Mouse (Mus musculus): Measurements from ENCODE around the gene Cryaa.

The Cryaa gene

DNA sequence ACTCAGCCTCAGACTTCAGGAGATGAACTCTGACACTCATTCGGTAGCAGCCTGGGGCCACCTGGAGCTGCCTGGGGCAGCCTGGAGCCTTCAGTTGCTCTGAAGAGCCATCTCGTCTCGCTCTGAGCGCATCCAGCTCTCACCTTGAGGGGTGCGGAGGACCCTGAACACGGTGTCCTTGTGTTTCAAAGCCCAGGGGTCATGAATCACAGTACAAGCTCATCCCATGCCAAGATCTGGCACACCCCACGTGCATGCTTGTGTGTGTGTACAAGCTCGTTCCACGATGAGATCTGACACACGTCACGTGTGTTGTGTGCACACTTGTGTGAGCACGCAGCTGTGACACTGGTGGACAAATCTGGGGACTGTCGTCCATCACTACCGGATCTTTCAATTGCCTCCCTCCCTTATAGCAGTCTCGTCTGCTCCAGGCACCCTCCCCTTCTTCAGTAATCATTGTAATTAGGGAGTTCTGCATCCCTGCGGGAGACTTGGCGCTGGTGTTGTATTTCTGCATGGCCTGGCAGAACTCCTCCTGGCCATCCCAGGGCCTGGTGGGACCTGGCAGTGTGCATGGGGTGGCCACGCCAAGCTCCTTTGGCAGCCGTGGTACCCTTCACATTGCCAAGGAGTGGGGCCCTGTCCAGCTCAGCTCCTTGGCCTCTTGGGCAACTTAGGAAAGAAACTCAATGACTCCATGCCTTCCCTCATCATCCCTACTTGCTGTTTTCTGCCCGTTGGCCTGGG is 27.8 kb downstream of the Cryaa start:
- no peak for DNase-seq (ENCODE audit: low spot score in 2 of 2)

DNA sequence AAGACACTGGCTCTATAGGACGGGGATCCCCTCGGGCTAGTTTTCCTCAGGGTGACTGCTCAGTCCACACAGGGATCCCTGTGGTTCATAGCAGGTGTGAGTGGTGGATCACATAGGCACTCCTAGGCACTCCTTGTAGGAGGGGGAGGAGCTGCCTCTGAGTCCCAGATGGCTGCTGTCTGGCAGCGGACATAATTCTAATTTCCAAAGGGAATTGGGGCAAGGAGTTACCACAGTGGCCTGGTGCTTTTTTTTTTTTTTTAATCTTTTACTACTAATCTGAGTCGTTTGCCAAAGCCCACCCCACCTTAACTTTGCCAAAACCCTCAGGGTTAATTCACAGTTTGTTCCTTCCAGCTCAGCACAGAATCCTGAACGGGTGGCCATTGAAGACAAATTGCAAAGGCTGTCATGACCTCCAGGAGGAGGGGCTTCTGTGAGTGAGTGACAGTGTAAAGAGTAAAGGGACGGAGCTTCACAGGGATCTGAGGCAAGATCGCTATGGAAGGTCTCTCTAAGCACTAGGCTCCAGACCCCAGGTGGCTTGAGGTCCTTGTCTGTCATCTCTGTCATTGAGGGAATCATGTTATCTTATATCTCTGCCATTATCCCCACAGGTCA is 31.6 kb downstream of the Cryaa start:
- no peak for DNase-seq (ENCODE audit: low spot score in 2 of 2)

DNA sequence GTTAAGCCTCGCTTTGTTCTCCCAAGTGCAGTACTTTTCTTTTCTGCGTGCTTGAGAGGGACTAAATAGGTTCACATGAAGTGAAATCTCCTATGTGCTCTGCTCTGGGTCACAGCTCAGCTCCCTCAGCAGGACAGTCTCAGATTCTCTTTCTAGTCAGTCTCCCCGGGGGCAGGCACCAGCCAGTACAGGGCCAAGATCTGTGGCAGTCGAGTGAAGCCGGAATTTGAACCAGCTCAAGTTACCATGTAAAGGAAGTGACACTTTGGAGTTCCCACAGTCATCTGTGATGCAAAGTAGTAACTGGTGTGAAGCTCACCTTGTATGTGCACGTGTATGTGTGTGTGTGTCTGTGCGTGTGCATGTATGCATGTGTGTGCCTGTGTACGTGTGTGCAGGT is 32.8 kb downstream of the Cryaa start:
- DNase-seq (ENCODE audit: low spot score in 2 of 2): no peak

DNA sequence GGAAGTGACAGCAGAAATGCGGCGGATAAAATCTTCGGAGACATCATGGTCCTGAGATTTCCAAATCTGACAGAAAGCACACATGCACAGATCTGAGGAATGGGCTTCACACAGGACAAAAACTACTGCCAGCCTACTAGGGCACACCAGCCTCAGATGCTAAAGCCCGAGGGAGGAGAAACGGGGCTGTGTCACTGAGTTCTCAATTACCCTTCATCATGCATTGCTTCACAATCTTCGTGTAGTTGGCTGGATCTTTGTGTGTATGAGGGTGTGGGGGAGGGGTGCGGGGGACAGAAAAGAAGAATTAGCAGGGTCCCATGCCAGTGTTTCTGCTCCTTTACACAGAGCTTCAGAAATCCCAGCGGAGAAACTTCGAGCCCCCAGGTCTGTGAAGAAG is 36.1 kb downstream of the Cryaa start:
- DNase-seq (ENCODE audit: low spot score in 2 of 2): no peak

DNA sequence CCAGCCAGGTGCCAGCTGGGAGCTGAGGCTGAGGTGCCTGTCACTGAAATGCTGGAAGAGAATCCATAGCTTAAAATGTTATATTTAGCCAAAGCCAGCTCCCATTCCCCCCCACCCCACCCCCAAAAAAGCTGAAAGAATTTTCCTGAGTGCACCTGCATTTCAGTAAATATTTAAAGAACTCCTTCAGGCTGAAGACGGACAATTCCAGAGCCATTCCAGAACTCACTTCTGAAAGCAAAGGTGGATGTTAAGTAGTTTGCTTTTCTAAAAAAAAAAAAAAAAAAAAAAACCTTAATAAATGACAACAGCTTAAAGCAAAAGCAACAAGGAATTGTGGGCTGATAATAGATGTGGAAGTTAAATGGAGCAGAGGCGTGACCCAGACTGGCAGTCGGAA is 36.5 kb downstream of the Cryaa start:
- no peak for DNase-seq (ENCODE audit: low spot score in 2 of 2)

DNA sequence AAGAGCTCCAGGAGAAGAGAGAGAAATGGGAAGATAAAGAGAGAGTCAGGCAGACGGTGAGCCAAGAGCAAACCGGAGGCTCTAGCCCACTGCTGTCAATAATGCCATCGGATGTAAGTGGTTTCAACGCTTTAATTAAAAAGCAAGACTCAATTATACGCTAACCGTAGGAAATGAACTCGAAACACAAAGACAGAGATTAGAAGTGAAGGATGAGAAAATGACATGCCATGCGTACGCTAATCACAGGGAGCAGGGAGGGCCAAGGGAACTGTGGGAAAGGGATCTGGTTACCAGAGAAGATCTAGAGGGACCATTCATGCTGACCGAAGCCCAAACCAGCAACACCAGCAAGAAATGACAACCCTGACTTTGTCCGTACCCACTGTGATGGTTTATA is 37.4 kb downstream of the Cryaa start:
- no peak for DNase-seq (ENCODE audit: low spot score in 2 of 2)

DNA sequence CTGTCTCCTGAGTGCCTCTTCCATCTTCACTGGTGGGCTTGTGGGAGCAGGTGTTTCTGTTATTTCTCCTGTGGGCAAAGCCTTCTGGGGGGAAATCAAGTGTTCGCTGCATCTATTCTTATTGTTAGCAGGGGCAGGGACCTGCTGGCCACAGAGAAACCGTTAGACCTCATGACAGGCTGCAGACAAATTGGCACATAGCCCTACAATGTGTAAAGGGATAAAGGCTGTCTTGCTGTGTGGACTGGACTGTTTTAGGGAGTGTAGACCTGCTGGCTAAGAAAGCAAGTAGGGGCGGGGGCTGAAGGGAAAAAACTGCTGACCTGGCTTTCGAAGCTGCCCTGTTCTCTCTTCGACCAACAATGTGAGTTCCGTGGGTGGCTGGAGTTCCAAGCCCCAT is 44.0 kb downstream of the Cryaa start:
- DNase-seq (ENCODE audit: low spot score in 2 of 2): no peak

DNA sequence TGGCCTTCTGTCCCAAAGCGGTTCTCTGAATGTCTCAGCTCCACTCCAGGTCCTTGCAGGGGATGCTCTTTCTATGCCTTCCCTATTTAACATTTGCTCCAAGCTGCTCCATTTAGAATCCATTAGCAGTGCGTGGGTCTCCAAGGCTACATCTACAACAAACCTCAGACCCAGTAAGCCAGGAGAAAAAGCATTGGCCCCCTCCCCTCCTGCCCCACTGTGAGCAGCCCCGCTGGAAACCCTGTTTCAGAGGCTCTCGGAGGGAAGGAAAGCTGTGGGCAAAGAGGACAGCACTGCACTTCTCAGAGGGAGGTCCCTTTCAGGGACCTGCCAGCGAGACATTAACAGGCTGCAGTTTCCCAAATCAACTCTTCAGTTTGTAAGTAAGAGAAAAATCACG is 47.8 kb downstream of the Cryaa start:
- DNase-seq (ENCODE audit: low spot score in 2 of 2): no peak

DNA sequence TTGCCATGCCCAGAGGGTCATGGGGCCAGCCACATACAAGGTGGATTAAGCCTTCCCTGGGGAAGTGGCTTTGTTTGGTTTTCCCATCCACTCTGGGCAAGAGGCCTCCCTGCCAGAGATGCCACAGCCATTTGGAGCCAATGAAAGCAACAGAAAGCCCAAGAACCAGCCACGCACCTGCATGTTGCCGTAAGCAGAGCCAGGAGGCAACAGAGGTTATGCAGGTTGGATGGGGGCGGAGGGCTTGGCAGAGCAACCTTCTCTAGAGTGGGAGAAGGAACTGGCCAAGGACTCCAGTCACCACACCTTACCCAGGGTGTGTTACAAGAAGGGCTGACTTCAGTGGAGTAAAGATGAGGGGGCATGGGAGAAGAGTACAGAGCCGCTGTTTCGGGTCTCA is 48.6 kb downstream of the Cryaa start:
- DNase-seq (ENCODE audit: low spot score in 2 of 2): no peak

DNA sequence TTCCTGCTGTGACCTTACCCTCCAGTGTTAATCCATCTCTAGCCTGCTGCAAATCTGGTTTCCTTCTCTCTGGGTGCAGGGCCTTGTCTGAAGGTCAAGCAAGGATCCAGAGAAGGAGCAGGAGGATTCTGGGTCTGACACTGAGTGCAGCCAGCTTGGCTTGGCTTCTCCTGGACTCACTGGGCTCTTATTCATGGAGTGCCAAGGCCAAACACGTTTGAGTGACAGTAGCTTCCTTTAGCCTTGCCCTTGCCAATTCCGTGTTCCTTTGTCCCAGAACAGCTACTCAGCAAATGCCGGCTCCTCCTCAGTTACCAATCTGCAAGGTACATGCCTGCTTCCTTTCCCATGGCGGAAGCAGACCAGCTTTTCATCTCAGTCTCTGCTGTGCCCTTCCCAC is 49.6 kb downstream of the Cryaa start:
- no peak for DNase-seq (ENCODE audit: low spot score in 2 of 2)

DNA sequence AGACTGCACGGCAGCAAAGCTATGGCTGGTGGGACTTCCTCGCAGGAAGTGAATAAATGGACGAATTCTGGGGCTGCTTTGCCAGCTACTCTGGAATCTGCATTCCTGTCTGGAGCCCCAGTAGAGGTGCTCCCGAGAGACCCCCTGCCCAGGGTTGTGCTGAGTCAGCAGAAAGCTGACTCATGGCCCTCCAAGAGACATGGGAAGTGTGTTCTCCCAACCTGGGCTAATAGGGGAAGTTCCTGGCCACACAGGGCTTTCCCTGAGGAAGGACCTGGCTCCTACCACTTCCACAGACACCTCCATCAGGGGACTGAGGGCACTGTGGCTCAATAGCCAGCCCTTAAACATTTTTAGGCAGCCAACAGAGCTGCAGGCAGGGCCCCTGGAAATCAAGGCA is 50.4 kb downstream of the Cryaa start:
- no peak for DNase-seq (ENCODE audit: low spot score in 2 of 2)

DNA sequence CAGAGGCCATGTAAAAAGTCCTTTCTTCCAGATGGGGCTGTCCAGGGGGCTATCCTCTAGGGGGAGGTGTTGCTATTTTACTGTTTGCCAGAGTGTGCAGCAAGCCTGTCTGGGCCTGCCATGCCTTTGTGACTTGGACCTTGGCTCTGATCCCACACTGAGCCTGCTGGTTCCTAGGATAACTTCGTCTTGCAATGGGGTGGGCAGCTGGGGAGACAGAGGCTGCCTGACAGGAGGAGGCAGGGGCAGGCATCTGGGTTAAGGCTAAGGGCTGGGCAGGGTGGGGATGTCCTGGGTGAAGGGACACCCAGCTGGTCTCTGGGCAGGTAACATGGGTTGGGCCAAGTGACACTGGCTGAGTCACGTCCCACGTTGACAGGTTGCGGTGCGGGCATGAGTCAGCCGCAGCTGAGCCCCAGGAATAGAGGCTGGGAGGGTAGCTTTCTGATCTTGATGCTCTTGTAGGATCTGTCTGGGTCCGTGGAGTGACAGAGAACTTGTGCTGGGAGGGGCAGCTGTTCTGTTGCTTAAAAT is 51.4 kb downstream of the Cryaa start:
- no peak for DNase-seq (ENCODE audit: low spot score in 2 of 2)

DNA sequence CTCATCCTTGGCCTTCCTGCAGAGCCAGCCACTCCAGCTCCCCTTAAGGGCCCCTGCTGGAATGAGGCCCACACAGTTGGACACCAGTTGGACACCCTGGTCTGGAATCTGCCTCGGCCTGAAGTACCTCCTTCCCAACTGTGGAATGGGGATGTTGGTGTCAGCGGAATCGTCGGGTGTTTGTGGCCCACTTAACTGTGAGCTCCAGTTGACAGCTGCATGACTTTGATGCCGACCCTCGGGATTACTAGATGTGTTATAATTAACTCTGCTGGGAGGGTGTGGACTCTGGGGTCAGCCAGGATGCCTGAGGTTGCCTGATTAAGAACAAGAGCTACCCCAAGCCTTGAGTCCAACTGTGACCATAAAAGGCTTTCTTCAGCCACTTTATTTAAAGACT is 53.4 kb downstream of the Cryaa start:
- no peak for DNase-seq (ENCODE audit: low spot score in 2 of 2)
